Mouse (Mus musculus) liver, embryonic 15.5 days (tissue): ENCODE measurements at regions not wholly inside any gene's neighbourhood (a gene's known extent, or its start where the extent isn't known, plus 50 kb on each side); places are given as distances from the start of the nearest gene placed in this dataset.

Experiments used
- ATAC-seq: fragments of 200-750 bp; cut with Nextera tagmentation; 2 replicates; pipeline ENCODE4 v1.8.0; 2017; ENCODE audit warnings: moderate number of reproducible peaks, mild to moderate bottlenecking, moderate library complexity; ENCODE audit not compliant: insufficient read depth
- H3K27ac ChIP-seq: fragments of 300-500 bp; sonication (generic); replicated peaks from 2 replicates; pipeline ENCODE4 v1.5.1; 2015; ENCODE audit warnings: mild to moderate bottlenecking, inconsistent platforms
- H3K27me3 ChIP-seq: fragments of 300-500 bp; sonication (generic); 2 replicates; pipeline ENCODE4 v1.6.1; 2015; ENCODE audit warnings: mild to moderate bottlenecking, inconsistent platforms
- H3K36me3 ChIP-seq: fragments of 300-500 bp; sonication (generic); replicated peaks from 2 replicates; pipeline ENCODE4 v1.6.1; 2015; ENCODE audit warnings: moderate library complexity, mild to moderate bottlenecking, inconsistent platforms
- H3K4me1 ChIP-seq: fragments of 300-500 bp; sonication (generic); replicated peaks from 2 replicates; pipeline ENCODE4 v1.6.1; 2015; ENCODE audit warnings: inconsistent platforms
- H3K4me2 ChIP-seq: fragments of 300-500 bp; sonication (generic); 2 replicates; pipeline ENCODE4 v1.6.1; 2015; ENCODE audit warnings: moderate library complexity, mild to moderate bottlenecking, inconsistent platforms
- H3K4me3 ChIP-seq: fragments of 300-500 bp; sonication (generic); replicated peaks from 2 replicates; pipeline ENCODE4 v1.5.1; 2015; ENCODE audit warnings: mild to moderate bottlenecking, inconsistent platforms
- H3K9ac ChIP-seq: fragments of 300-500 bp; sonication (generic); 2 replicates; pipeline ENCODE4 v1.6.1; 2015; ENCODE audit warnings: moderate library complexity, mild to moderate bottlenecking, inconsistent platforms
- H3K9me3 ChIP-seq: fragments of 300-500 bp; sonication (generic); replicated peaks from 2 replicates; pipeline ENCODE4 v1.6.1; 2016; ENCODE audit warnings: inconsistent platforms
- WGBS: fragments of 180-500 bp; shearing (Covaris S2); methylation state at CpG from one replicate; pipeline ENCODE4 v1.1.7; 2015; ENCODE audit warnings: mixed read lengths; ENCODE audit not compliant: insufficient replicate concordance; 5-methylcytosine and 5-hydroxymethylcytosine counted together

DNA sequence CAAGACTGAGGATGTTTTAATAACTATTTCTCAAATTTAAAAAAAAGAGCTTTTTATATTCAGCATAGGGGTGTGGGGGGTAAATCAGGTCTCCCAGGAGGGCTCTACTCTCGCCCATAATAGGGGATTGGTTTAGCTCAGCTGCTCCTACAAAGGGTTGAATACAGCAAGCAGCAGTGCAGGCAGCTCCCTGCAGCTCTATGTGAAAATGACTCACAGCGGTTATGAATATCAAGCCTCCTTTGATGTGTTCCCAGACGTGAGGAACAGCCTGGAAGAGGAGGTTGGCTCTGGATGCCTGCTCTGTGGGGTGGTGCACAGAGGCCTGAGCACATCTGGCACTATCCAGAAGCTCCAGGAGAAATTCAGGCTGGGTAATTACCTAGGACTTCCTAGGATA lies 192.3 kb downstream of the Dad1 start:
- H3K4me2 ChIP-seq = no peak overlapping the region
- H3K4me1 ChIP-seq = peaks cover 18% of the 10 kb centered on the region
- H3K27me3 ChIP-seq = peaks cover 47% of the 10 kb centered on the region
- no peaks in the 10 kb centered on the region for H3K9me3 ChIP-seq
- ATAC-seq = no peak
- no peak overlapping the region for H3K4me3 ChIP-seq
- 29% methylated on average over 3 of the region's 3 CpGs for WGBS
- H3K27ac ChIP-seq = no peak overlapping the region
- H3K36me3 ChIP-seq = no peaks in the 10 kb centered on the region
- H3K9ac ChIP-seq = no peak overlapping the region

DNA sequence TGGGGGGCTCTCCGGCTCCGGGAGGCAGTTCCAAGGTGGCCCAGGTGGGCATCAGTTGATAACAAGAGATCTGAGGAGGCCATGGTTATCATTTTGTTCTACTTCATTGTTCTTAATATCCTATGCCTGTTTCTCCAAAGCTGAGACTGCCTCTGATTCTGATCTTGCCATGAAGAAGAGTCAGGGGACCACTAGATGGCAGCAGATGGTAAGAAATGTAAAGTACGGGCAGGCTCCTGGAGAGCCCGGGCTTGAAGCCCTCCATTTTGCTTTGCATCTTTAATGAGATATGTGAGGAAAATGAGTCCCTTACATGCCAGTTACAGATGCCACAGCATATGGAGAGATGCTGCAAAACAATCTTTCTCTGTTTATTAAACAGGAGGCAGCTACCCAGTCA lies 194.1 kb downstream of the Dad1 start:
- ATAC-seq = no peak
- Histone ChIP-seq H3K4me3 (no peak overlapping the region), H3K36me3 (no peaks in the 10 kb centered on the region), H3K4me1 (peaks cover 11% of the 10 kb centered on the region), H3K9me3 (no peaks in the 10 kb centered on the region), H3K27ac (no peak overlapping the region), H3K4me2 (no peak overlapping the region), H3K27me3 (peaks cover 47% of the 10 kb centered on the region), H3K9ac (no peak overlapping the region)
- 16% methylated on average over 4 of the region's 4 CpGs for WGBS

DNA sequence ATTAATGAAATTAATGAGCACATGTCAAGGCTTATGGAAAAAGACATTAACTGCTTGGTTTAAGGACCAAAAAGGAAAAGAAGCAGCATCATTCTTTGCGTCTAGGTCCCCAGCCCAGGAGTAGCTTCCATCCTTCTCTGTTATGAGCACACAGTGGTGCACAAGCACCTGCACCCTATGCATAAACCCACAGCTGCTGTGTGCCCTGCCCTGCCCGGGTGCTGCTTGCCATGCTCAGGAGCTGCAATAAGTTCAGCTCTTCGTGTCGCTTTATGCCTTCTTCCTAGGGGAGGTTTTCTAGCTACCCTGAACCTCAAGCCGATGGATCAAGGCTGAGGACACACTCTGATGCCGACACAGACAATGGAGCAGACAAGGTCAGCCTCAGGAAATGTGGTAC lies 194.8 kb downstream of the Dad1 start:
- H3K27me3 ChIP-seq = peaks cover 45% of the 10 kb centered on the region
- ATAC-seq = no peak
- WGBS = 67% methylated on average over 6 of the region's 6 CpGs

DNA sequence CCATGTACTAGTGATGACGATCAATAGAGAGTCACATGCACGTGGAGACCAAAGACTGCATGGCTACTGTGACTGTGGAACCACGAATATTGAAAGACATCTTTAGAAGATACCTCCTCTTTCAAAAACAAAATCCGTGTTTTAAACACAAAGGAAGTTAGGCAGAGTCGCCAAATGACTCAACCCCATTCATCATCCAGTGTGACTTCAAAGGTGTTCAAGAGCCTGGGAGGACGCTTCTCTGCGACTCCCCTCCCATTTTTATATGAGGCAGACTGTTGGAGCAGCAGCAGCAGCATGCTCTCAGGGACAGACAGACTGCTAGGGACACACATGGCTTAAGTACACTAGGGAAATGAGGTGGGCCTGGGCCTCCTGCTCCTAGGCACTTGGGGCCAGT lies 197.2 kb downstream of the Dad1 start:
- Histone ChIP-seq H3K27me3 (peaks cover 23% of the 10 kb centered on the region; the same call in 1 of the 2 replicates), H3K27ac (no peak overlapping the region), H3K4me1 (no peaks in the 10 kb centered on the region), H3K9me3 (no peaks in the 10 kb centered on the region), H3K4me3 (no peak overlapping the region), H3K9ac (no peak overlapping the region), H3K4me2 (no peak overlapping the region), H3K36me3 (no peaks in the 10 kb centered on the region)
- 46% methylated on average over 7 of the region's 7 CpGs for WGBS
- no peak for ATAC-seq

More for the DNA sequence above, 194.8 kb downstream of the Dad1 start:
- Histone ChIP-seq H3K27ac (no peak overlapping the region), H3K9me3 (no peaks in the 10 kb centered on the region), H3K4me1 (peaks cover 4% of the 10 kb centered on the region; the same call in 1 of the 2 replicates), H3K36me3 (no peaks in the 10 kb centered on the region), H3K9ac (no peak overlapping the region), H3K4me2 (no peak overlapping the region), H3K4me3 (no peak overlapping the region)

DNA sequence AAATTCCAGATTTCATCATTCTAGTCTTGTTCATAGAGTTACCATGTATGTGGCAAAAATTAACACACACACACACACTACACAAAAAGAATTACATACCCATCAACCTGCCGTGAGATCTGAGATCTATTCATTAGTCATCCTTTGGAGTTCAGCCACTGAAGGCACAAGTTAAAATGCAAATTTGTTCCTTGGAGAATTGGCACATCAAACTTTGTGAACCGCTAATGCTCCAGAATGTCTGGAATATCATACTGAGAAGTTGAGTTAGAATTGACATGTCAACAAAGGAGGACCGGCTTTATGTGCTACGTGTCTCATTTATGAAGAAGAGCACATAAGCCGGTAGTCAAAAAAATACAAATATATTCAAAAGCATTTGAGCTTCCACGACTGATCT lies 198.5 kb downstream of the Dad1 start:
- H3K4me3 ChIP-seq = no peak overlapping the region
- WGBS = 66% methylated on average over 6 of the region's 6 CpGs
- H3K27ac ChIP-seq = no peak overlapping the region
- H3K4me1 ChIP-seq = no peaks in the 10 kb centered on the region
- H3K36me3 ChIP-seq = no peaks in the 10 kb centered on the region
- ATAC-seq = no peak
- no peaks in the 10 kb centered on the region for H3K9me3 ChIP-seq
- peaks cover 12% of the 10 kb centered on the region; the same call in 1 of the 2 replicates for H3K27me3 ChIP-seq
- H3K9ac ChIP-seq = no peak overlapping the region
- no peak overlapping the region for H3K4me2 ChIP-seq

DNA sequence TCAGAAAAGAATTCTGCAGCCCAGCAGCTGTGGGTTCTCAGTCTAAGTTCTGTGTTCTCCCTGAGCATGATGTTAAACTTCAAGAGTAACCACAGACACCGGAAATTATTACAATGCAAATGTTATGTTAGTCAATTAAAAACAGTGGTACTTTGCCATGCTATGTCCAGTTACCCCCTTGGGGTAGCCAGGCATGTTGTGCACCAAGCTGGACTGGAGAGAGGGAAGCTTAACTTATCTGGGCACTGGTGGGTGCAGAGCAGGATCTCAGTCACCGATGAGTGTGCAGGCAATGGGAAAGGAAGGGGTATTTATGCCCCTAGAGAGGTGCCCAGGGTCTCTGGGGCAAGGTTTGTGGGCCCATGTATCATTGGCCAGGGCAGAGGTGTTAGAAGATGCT lies 211.6 kb downstream of the Dad1 start:
- H3K9ac ChIP-seq = no peak overlapping the region
- H3K4me2 ChIP-seq = no peak overlapping the region
- H3K27ac ChIP-seq = no peak overlapping the region
- ATAC-seq = no peak
- H3K27me3 ChIP-seq = no peaks in the 10 kb centered on the region
- no peaks in the 10 kb centered on the region for H3K9me3 ChIP-seq
- H3K36me3 ChIP-seq = no peaks in the 10 kb centered on the region
- WGBS = 69% methylated on average over 2 of the region's 2 CpGs
- H3K4me1 ChIP-seq = no peaks in the 10 kb centered on the region
- no peak overlapping the region for H3K4me3 ChIP-seq

DNA sequence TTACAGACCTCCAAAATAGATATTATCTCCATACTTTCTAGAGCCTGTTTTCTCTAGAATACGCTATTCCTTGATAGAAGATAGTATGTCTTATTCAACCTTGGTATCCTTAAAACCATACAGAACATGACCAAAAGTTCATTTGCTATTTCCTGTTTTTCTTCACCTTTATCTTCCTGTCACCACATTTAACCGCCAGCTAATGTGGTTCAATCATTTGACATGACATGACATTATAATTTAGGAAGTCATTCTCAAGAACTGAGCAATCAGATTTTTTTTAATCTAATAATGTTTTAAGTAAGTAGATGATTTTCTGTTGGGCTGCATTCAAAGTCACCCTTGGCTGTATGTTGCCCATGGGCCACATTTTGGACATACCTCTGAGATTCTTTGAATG lies 213.3 kb downstream of the Dad1 start:
- no peak overlapping the region for H3K4me2 ChIP-seq
- H3K9me3 ChIP-seq = no peaks in the 10 kb centered on the region
- no peak overlapping the region for H3K9ac ChIP-seq
- ATAC-seq = no peak
- H3K36me3 ChIP-seq = no peaks in the 10 kb centered on the region
- no peak overlapping the region for H3K27ac ChIP-seq
- no peak overlapping the region for H3K4me3 ChIP-seq
- 22% methylated on average over 2 of the region's 2 CpGs for WGBS
- H3K27me3 ChIP-seq = no peaks in the 10 kb centered on the region
- no peaks in the 10 kb centered on the region for H3K4me1 ChIP-seq

DNA sequence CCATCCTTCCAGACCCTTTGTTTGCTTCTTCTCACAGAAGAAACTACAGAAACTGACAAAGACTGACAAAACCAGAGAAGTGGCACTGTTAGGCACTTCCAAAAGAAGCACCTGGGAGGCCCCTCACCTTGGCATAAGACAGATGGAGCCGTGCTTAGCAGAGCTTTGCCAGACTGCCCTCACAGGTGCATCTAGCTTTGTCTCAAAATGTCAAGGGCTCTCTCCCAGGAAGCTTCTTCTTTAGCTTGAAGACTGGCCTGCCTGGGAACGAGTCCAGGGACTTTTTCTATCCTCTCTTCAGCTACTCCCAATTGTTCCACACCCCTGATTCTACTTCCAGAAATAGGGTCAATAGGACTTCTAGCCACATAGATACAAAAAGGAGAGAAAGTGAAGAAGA lies 219.4 kb downstream of the Dad1 start:
- H3K9me3 ChIP-seq = no peaks in the 10 kb centered on the region

DNA sequence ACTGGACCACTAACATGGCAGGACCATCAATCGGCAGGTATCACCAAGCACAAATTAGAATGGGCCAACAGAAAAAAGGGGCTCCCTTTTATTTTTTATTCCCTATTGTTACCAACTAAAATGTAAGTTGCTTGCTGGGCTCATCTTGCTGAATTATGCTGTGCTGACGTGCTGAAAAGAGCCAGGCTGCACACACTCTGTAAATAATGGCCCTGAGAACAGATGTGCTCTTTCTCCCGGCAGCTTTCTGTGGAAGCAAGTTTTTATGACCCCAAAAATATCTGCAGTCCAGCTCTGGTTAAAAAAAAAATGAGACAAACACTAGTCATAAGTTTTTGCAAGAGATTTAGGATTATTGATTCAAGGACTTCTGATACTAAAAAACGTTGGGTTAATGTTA lies 230.4 kb downstream of the Dad1 start:
- Histone ChIP-seq H3K9ac (no peak overlapping the region), H3K36me3 (no peaks in the 10 kb centered on the region), H3K9me3 (no peaks in the 10 kb centered on the region), H3K4me3 (no peak overlapping the region), H3K4me1 (no peaks in the 10 kb centered on the region), H3K4me2 (no peak overlapping the region), H3K27me3 (no peaks in the 10 kb centered on the region; the same call in 1 of the 2 replicates), H3K27ac (no peak overlapping the region)
- 57% methylated on average over 4 of the region's 4 CpGs for WGBS
- no peak for ATAC-seq

More for the DNA sequence above, 219.4 kb downstream of the Dad1 start:
- Histone ChIP-seq H3K27me3 (no peaks in the 10 kb centered on the region), H3K36me3 (no peaks in the 10 kb centered on the region), H3K4me3 (no peak overlapping the region), H3K27ac (no peak overlapping the region), H3K4me2 (no peak overlapping the region), H3K4me1 (no peaks in the 10 kb centered on the region), H3K9ac (no peak overlapping the region)
- ATAC-seq = no peak
- 55% methylated on average over 2 of the region's 2 CpGs for WGBS

DNA sequence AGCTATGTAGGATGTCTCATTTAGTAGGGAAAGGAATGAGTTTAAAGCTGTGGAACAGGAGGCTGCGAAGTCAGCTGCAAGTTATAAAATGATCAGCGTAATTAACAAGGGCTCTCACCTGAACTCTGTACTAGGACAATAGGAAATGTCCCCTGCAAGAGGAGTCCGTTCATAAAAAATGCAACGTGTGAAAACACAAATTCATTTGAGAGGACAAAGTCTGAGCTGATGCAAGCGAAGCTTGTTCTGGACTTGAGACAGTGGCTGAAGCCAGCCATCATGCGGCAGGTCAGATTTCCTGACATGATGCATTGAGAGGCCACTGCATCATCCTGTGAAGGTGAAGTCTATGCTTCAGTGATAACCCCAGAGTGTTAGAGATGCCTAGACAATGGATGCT lies 232.5 kb downstream of the Dad1 start:
- 66% methylated on average over 6 of the region's 6 CpGs for WGBS
- H3K4me1 ChIP-seq = no peaks in the 10 kb centered on the region

DNA sequence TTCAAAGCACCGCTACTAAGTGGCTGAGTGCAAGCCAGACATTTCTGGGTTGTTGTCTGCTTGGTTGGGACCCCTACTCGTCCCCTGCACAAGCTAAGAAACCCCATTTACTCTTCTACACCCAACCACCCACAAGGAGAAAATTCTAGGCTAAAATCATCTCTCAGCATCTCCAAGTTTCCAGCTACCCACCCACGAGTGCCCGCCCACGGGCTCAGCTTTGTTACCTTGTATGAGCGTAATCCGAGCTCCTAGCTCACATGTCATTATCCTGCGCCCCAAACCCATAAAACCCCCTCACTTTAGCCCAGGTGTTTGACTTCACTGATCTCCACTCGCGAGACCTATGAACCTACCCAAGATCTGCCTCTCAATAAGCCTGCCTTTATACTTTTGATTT lies 239.3 kb downstream of the Dad1 start:
- 59% methylated on average over 10 of the region's 10 CpGs for WGBS
- no peak overlapping the region for H3K9ac ChIP-seq
- no peak overlapping the region for H3K27ac ChIP-seq
- H3K4me2 ChIP-seq = no peak overlapping the region
- H3K27me3 ChIP-seq = no peaks in the 10 kb centered on the region
- ATAC-seq = no peak
- no peaks in the 10 kb centered on the region for H3K4me1 ChIP-seq
- H3K4me3 ChIP-seq = no peak overlapping the region
- H3K9me3 ChIP-seq = no peaks in the 10 kb centered on the region
- H3K36me3 ChIP-seq = no peaks in the 10 kb centered on the region

More for the DNA sequence above, 232.5 kb downstream of the Dad1 start:
- Histone ChIP-seq H3K4me3 (no peak overlapping the region), H3K9ac (no peak overlapping the region), H3K9me3 (no peaks in the 10 kb centered on the region), H3K27me3 (no peaks in the 10 kb centered on the region; the same call in 1 of the 2 replicates), H3K36me3 (no peaks in the 10 kb centered on the region), H3K27ac (no peak overlapping the region), H3K4me2 (no peak overlapping the region)
- ATAC-seq = no peak

DNA sequence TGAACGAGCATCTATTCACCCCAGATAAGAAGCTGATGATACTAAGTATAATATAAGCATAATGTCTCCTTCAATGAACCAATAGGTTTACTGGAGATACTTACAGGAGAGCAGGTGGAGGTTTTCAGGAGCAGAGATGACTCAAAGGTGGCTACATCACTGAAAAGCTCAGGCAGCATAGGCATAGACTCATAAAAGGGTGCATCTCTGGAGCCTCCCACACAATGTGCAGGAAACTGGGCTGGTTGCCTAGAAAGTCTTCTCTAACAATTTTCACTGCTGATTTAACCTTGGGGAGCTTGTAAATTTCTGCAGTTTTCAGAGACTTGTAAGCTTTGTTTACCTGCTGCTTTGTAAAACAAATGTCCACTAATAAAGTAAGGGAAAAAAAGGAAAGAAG lies 251.8 kb downstream of the Dad1 start:
- Histone ChIP-seq H3K4me3 (no peak overlapping the region), H3K27me3 (no peaks in the 10 kb centered on the region), H3K9ac (no peak overlapping the region), H3K36me3 (no peaks in the 10 kb centered on the region), H3K27ac (no peak overlapping the region), H3K9me3 (no peaks in the 10 kb centered on the region), H3K4me1 (no peaks in the 10 kb centered on the region), H3K4me2 (no peak overlapping the region)
- no peak for ATAC-seq
- 60% methylated on average over 1 of the region's 1 CpGs for WGBS
